Comparison of ENCODE assay signal across 28 mouse cellular contexts in genomic region chr8:110022081-110022480, GRCm38 (mm10). TPM values are rescaled to one million over a fixed set of nuclear protein-coding genes. Genes with fewer than 3 reads are reported as not detected.
DNase-seq lines count a peak whose midpoint lies in the region; ATAC-seq and TF ChIP-seq lines count a peak whose summit lies in the region.
"Had no signal": no experiment of that assay in that cellular context is flagged by ENCODE, and none has a peak within 500 bp of the region (broad histone marks: within the 10 kb centered on the region; RNA-seq: fewer than 3 reads in every experiment).

No protein-coding gene starts in this region.

- TF ChIP-seq CTCF in intestine, postnatal 0 days (IDR thresholded peaks at IDR 0.05; ENCODE audit: low read depth): no peak

- peak overlapping the region; percentile 80 for H3K27ac ChIP-seq in intestine, postnatal 0 days (ENCODE audit: low read depth, low read length)
- H3K27ac ChIP-seq: forebrain, embryonic 12.5 days; hindbrain, embryonic 13.5 days; layer of hippocampus, adult 2 months; left cerebral cortex, adult 2 months; limb, embryonic 12.5 days; liver, embryonic 15.5 days; midbrain, embryonic 10.5 days; midbrain, embryonic 15.5 days; neural tube, embryonic 15.5 days had no signal

- peak; percentile 25; the same call in 1 of the 2 replicates for ATAC-seq in intestine, postnatal 0 days
- ATAC-seq: midbrain, embryonic 15.5 days had no signal

- DNase-seq in kidney, postnatal 10 days: peak; percentile 28
- no peak for DNase-seq in kidney, adult 11 months
- peak; percentile 12 for DNase-seq in urinary bladder, postnatal 14 days (ENCODE audit: low spot score)
- DNase-seq in urinary bladder, postnatal 4 days (ENCODE audit: low spot score in 2 of 2): no peak
- DNase-seq in cerebellum, adult 9-11 months: no peak
- DNase-seq: adrenal gland, postnatal 25 days; B cell, adult 2 months; cerebellum, adult 11-12 months; gastrocnemius, postnatal 25 days; heart, postnatal 36 days; kidney, adult 2 months; thymus, adult 2 months; thymus, postnatal 36 days had no signal

- H3K9me3 ChIP-seq in intestine, postnatal 0 days (ENCODE audit: control insufficient read depth): no peaks in the 10 kb centered on the region
- H3K9me3 ChIP-seq: forebrain, embryonic 12.5 days; hindbrain, embryonic 13.5 days; limb, embryonic 12.5 days; liver, embryonic 15.5 days; midbrain, embryonic 10.5 days; midbrain, embryonic 15.5 days; neural tube, embryonic 15.5 days had no signal

- 0 out of 2 replicates have a peak, but pooled peaks cover 5% of the 10 kb centered on the region for H3K4me1 ChIP-seq in intestine, postnatal 0 days (replicated peaks; ENCODE audit: control insufficient read depth, insufficient read depth, low read length)
- H3K4me1 ChIP-seq: forebrain, embryonic 12.5 days; hindbrain, embryonic 13.5 days; liver, embryonic 15.5 days; midbrain, embryonic 10.5 days; midbrain, embryonic 15.5 days; neural tube, embryonic 15.5 days had no signal

- no peak overlapping the region for H3K4me3 ChIP-seq in intestine, postnatal 0 days (ENCODE audit: low read depth, low read length)
- H3K4me3 ChIP-seq: erythroblast, embryonic 14.5 days; forebrain, embryonic 12.5 days; hindbrain, embryonic 13.5 days; layer of hippocampus, adult 2 months; left cerebral cortex, adult 2 months; limb, embryonic 12.5 days; liver, embryonic 15.5 days; midbrain, embryonic 10.5 days; midbrain, embryonic 15.5 days; neural tube, embryonic 15.5 days had no signal

- H3K4me2 ChIP-seq in intestine, postnatal 0 days (replicated peaks; ENCODE audit: low read depth): no peak overlapping the region
- H3K4me2 ChIP-seq: forebrain, embryonic 12.5 days; heart, embryonic 11.5 days; hindbrain, embryonic 13.5 days; limb, embryonic 12.5 days; liver, embryonic 15.5 days; midbrain, embryonic 15.5 days; neural tube, embryonic 15.5 days had no signal

- WGBS in intestine, postnatal 0 days: 39% methylated on average over 6 of the region's 6 CpGs

- no peaks in the 10 kb centered on the region for H3K27me3 ChIP-seq in intestine, postnatal 0 days (replicated peaks; ENCODE audit: control insufficient read depth, insufficient read depth, low read length)
- H3K27me3 ChIP-seq: forebrain, embryonic 12.5 days; hindbrain, embryonic 13.5 days; limb, embryonic 12.5 days; liver, embryonic 15.5 days; midbrain, embryonic 15.5 days; neural tube, embryonic 15.5 days had no signal

- H3K9ac ChIP-seq in intestine, postnatal 0 days (ENCODE audit: low read depth, low read length): no peak overlapping the region
- H3K9ac ChIP-seq: forebrain, embryonic 12.5 days; hindbrain, embryonic 13.5 days; limb, embryonic 12.5 days; liver, embryonic 15.5 days; midbrain, embryonic 15.5 days; neural tube, embryonic 15.5 days had no signal

- H3K36me3 ChIP-seq in intestine, postnatal 0 days (ENCODE audit: control insufficient read depth, insufficient read depth): no peaks in the 10 kb centered on the region
- H3K36me3 ChIP-seq: forebrain, embryonic 12.5 days; hindbrain, embryonic 13.5 days; limb, embryonic 12.5 days; liver, embryonic 15.5 days; midbrain, embryonic 10.5 days; midbrain, embryonic 15.5 days; neural tube, embryonic 15.5 days had no signal

RNA-seq across cellular contexts. Expression of gene Chst4, which starts 17.5 kb away (rescaled TPM):
- 5.5 and 6.2 TPM in 2 replicates for polyA plus RNA-seq in intestine, postnatal 0 days (2015; fragmentation: Nextera tagmentation; extraction: Ambion mirVana)
- polyA plus RNA-seq: embryonic facial prominence, embryonic 14.5 days; erythroblast, embryonic 14.5 days; forebrain, embryonic 12.5 days; hindbrain, embryonic 13.5 days; limb, embryonic 12.5 days; liver, embryonic 15.5 days; midbrain, embryonic 15.5 days; neural tube, embryonic 15.5 days had no signal

RNA-seq across cellular contexts. Expression of gene Tat, which starts 31.8 kb away (rescaled TPM):
- polyA plus RNA-seq in intestine, postnatal 0 days (2015; fragmentation: Nextera tagmentation; extraction: Ambion mirVana): 0.12 TPM in 1 of 2 replicates, not detected in the other
- polyA plus RNA-seq: cortical plate, adult 2 months; erythroblast, embryonic 14.5 days; forebrain, embryonic 12.5 days; heart, embryonic 11.5 days; hindbrain, embryonic 13.5 days; kidney, adult 2 months; limb, embryonic 12.5 days; midbrain, embryonic 10.5 days; midbrain, embryonic 15.5 days; neural tube, embryonic 15.5 days; spleen, adult 2 months had no signal

RNA-seq across cellular contexts. Expression of gene Zfp612, which starts 57.5 kb away (rescaled TPM):
- polyA plus RNA-seq in intestine, postnatal 0 days (2015; fragmentation: Nextera tagmentation; extraction: Ambion mirVana): 2.4 and 2.6 TPM in 2 replicates
- polyA plus RNA-seq: erythroblast, embryonic 14.5 days had no signal

Comparison
In these comparisons a context has a peak if more than half of its experiments do, and no peak if none do; other contexts are left out.
1. DNase-seq: peak in kidney, postnatal 10 days (single experiment) and urinary bladder, postnatal 14 days (single experiment); none in kidney, adult 11 months (single experiment), urinary bladder, postnatal 4 days (0 of 2) and cerebellum, adult 9-11 months (single experiment).